Mouse (Mus musculus) brown adipose tissue, adult 24 weeks (tissue): ENCODE results near the gene Lst1. TPM values are rescaled to one million over a fixed set of nuclear protein-coding genes. Genes with fewer than 3 reads are reported as not detected.
"Not testable (repeated sequence)": the region's sequence is repeated elsewhere in the genome, so short reads cannot be mapped to it uniquely, and the experiment has no call there.

Source experiments
- H3K27ac ChIP-seq: fragments of 200-500 bp; replicated peaks from 2 replicates; pipeline ENCODE4 v1.5.1; 2012; ENCODE audit warnings: low read depth, mild to moderate bottlenecking, low read length
- H3K4me1 ChIP-seq: fragments of 200-500 bp; 2 replicates; pipeline ENCODE4 v1.6.1; 2012; ENCODE audit warnings: low read length, mixed read lengths; ENCODE audit not compliant: control insufficient read depth, insufficient read depth, insufficient read length
- H3K4me3 ChIP-seq: fragments of 200-500 bp; 2 replicates; pipeline ENCODE4 v1.5.1; 2012; ENCODE audit warnings: low read depth, mild to moderate bottlenecking, low read length, moderate library complexity; ENCODE audit not compliant: insufficient read depth
- polyA plus RNA-seq: library from polyadenylated mRNA; stranded (reverse); fragments of >200 nt; gene quantifications from 2 replicates; pipeline ENCODE4 v1.2.4, GENCODE M21; 2012; ENCODE audit not compliant: missing spikeins, insufficient read depth, insufficient read length

Gene Lst1
- polyA plus RNA-seq = 12.2 and 16.4 TPM in 2 replicates

- Histone ChIP-seq H3K27ac (peak within 1 kb of the TSS; percentile 82), H3K4me3 (peak within 1 kb of the TSS; percentile 47), H3K4me1 (peaks cover 2% of the 10 kb centered on the region; the same call in 1 of the 2 replicates)
These were observed at the start of gene Lst1 for GRCm38 (mm10) chr17:35187959-35188610. Lst1 (minus strand) TSS chr17:35188439.

- H3K27ac ChIP-seq = no peak overlapping the region
- H3K4me1 ChIP-seq = peaks cover 14% of the 10 kb centered on the region
- H3K4me3 ChIP-seq = no peak overlapping the region
These were observed 49.3 kb upstream of the Lst1 start for GRCm38 (mm10) chr17:35237504-35237903.

GRCm38 (mm10) chr17:35236996-35237395, 48.8 kb upstream of the Lst1 start:
- peaks cover 14% of the 10 kb centered on the region for H3K4me1 ChIP-seq
- H3K4me3 ChIP-seq = no peak overlapping the region
- no peak overlapping the region for H3K27ac ChIP-seq

GRCm38 (mm10) chr17:35236390-35236746, 48.1 kb upstream of the Lst1 start:
- H3K4me3 ChIP-seq = peak overlapping the region; percentile 57
- H3K27ac ChIP-seq = peak overlapping the region; percentile 96
- H3K4me1 ChIP-seq = peaks cover 14% of the 10 kb centered on the region

- peak within 1 kb of the TSS; percentile 65 for H3K4me3 ChIP-seq
- H3K4me1 ChIP-seq = peaks cover 13% of the 10 kb centered on the region
- peak within 1 kb of the TSS; percentile 96 for H3K27ac ChIP-seq
These were observed 47.6 kb upstream of the Lst1 start, which contains the start of gene Nfkbil1 for GRCm38 (mm10) chr17:35235614-35236389. Nfkbil1 (minus strand) TSS chr17:35235792.

- peaks cover 5% of the 10 kb centered on the region for H3K4me1 ChIP-seq
These were observed 46.7 kb upstream of the Lst1 start for GRCm38 (mm10) chr17:35234903-35235302.

GRCm38 (mm10) chr17:35234090-35234489, 45.9 kb upstream of the Lst1 start:
- peak overlapping the region; percentile 84; the same call in 1 of the 2 replicates for H3K27ac ChIP-seq
- H3K4me1 ChIP-seq = not testable (repeated sequence)
- 0 out of 2 replicates have a peak overlapping the region, but pooled peaks have one; percentile 1 for H3K4me3 ChIP-seq

More at GRCm38 (mm10) chr17:35234903-35235302, 46.7 kb upstream of the Lst1 start:
- Histone ChIP-seq H3K4me3 (peak overlapping the region; percentile 58), H3K27ac (peak overlapping the region; percentile 94)

- peaks cover 5% of the 10 kb centered on the region for H3K4me1 ChIP-seq
- H3K27ac ChIP-seq = peak within 1 kb of the TSS; percentile 84
- peak within 1 kb of the TSS; percentile 8; the same call in 1 of the 2 replicates for H3K4me3 ChIP-seq
These were observed 45.1 kb upstream of the Lst1 start, which contains the start of gene Atp6v1g2 for GRCm38 (mm10) chr17:35233114-35233980. Atp6v1g2 (plus strand) TSS chr17:35233660.

GRCm38 (mm10) chr17:35232659-35233058, 44.4 kb upstream of the Lst1 start:
- peaks cover 5% of the 10 kb centered on the region for H3K4me1 ChIP-seq
- H3K27ac ChIP-seq = peak overlapping the region; percentile 84; the same call in 1 of the 2 replicates
- no peak overlapping the region for H3K4me3 ChIP-seq

- no peak overlapping the region for H3K27ac ChIP-seq
- H3K4me3 ChIP-seq = no peak overlapping the region
- peaks cover 5% of the 10 kb centered on the region for H3K4me1 ChIP-seq
These were observed 43.8 kb upstream of the Lst1 start for GRCm38 (mm10) chr17:35232043-35232442.

- H3K4me3 ChIP-seq = no peak overlapping the region
- H3K27ac ChIP-seq = no peak overlapping the region
- H3K4me1 ChIP-seq = peaks cover 8% of the 10 kb centered on the region
These were observed 42.8 kb upstream of the Lst1 start for GRCm38 (mm10) chr17:35231022-35231421.

- H3K4me3 ChIP-seq = no peak overlapping the region
- 0 out of 2 replicates have a peak overlapping the region, but pooled peaks have one; percentile 33 for H3K27ac ChIP-seq
- peaks cover 8% of the 10 kb centered on the region; the same call in 1 of the 2 replicates for H3K4me1 ChIP-seq
These were observed 38.4 kb upstream of the Lst1 start for GRCm38 (mm10) chr17:35226561-35227046.

- no peak overlapping the region for H3K4me3 ChIP-seq
- H3K27ac ChIP-seq = no peak overlapping the region
- peaks cover 9% of the 10 kb centered on the region for H3K4me1 ChIP-seq
These were observed 37.2 kb upstream of the Lst1 start for GRCm38 (mm10) chr17:35225456-35225855.

- Histone ChIP-seq H3K27ac (no peak overlapping the region), H3K4me3 (no peak overlapping the region), H3K4me1 (peaks cover 14% of the 10 kb centered on the region)
These were observed 36.4 kb upstream of the Lst1 start for GRCm38 (mm10) chr17:35224641-35225040.
